Mouse (Mus musculus): ENCODE results near the gene Ppfia3. TPM values are rescaled to one million over a fixed set of nuclear protein-coding genes. Genes with fewer than 3 reads are reported as not detected.
"Not testable (repeated sequence)": the region's sequence is repeated elsewhere in the genome, so short reads cannot be mapped to it uniquely, and the experiment has no call there.

Gene Ppfia3
- total RNA-seq, 2 experiments from 2014 or later = 0.22 to 0.31 TPM

GRCm38 (mm10) chr7:45395578-45396336 is 28.9 kb upstream of the Ppfia3 start, which contains the start of gene Snrnp70:
Gene Snrnp70, minus strand, starts transcription at chr7:45395742.
- intact Hi-C loops (cut with DNase I) = loop anchor here (2.0 kb wide), 2 partner anchors 89 to 95 kb away; no protein-coding TSS in a partner anchor
- DNase-seq = peak; percentile 100

GRCm38 (mm10) chr7:45395129-45395541 is 28.3 kb upstream of the Ppfia3 start:
- DNase-seq = no peak
- intact Hi-C loops (cut with DNase I) = loop anchor here (2.0 kb wide), 1 partner anchor 94 kb away; no protein-coding TSS in a partner anchor

- intact Hi-C loops (cut with DNase I) = no loop called here
- no peak for DNase-seq
Measured at GRCm38 (mm10) chr7:45386077-45386476, 19.3 kb upstream of the Ppfia3 start.

GRCm38 (mm10) chr7:45376057-45376456 is 9.2 kb upstream of the Ppfia3 start:
- intact Hi-C loops (cut with DNase I) = no loop called here
- DNase-seq = no peak

GRCm38 (mm10) chr7:45374620-45375019 is 7.8 kb upstream of the Ppfia3 start:
- intact Hi-C loops (cut with DNase I) = no loop called here
- DNase-seq = no peak

GRCm38 (mm10) chr7:45372371-45372770 is 5.6 kb upstream of the Ppfia3 start:
- intact Hi-C loops (cut with DNase I) = no loop called here
- DNase-seq = no peak

GRCm38 (mm10) chr7:45370475-45371311 is 3.9 kb upstream of the Ppfia3 start, which contains the start of gene Lin7b:
Gene Lin7b, minus strand, starts transcription at chr7:45370583.
- DNase-seq = peak; percentile 89 to 90
- intact Hi-C loops (cut with DNase I) = no loop called here

GRCm38 (mm10) chr7:45369836-45370474 is 3.1 kb upstream of the Ppfia3 start:
- intact Hi-C loops (cut with DNase I) = no loop called here
- no peak for DNase-seq

GRCm38 (mm10) chr7:45369022-45369745 is 2.4 kb upstream of the Ppfia3 start:
- intact Hi-C loops (cut with DNase I) = no loop called here
- no peak for DNase-seq

- intact Hi-C loops (cut with DNase I) = no loop called here
Measured at GRCm38 (mm10) chr7:45368178-45368577, 1.4 kb upstream of the Ppfia3 start.

GRCm38 (mm10) chr7:45367020-45367880 is 431 bp upstream of the Ppfia3 start:
- intact Hi-C loops (cut with DNase I) = no loop called here
- peak; percentile 98 for DNase-seq

More at GRCm38 (mm10) chr7:45368178-45368577, 1.4 kb upstream of the Ppfia3 start:
- no peak for DNase-seq

GRCm38 (mm10) chr7:45365742-45366651 is 822 bp downstream of the Ppfia3 start:
- DNase-seq = peak; percentile 68 to 78
- intact Hi-C loops (cut with DNase I) = no loop called here

- no peak for DNase-seq
- intact Hi-C loops (cut with DNase I) = no loop called here
Measured at GRCm38 (mm10) chr7:45363983-45364382, 2.8 kb downstream of the Ppfia3 start.

GRCm38 (mm10) chr7:45362801-45363200 is 4.0 kb downstream of the Ppfia3 start:
- intact Hi-C loops (cut with DNase I) = no loop called here
- DNase-seq = no peak

- DNase-seq = peak; percentile 61 to 63
- intact Hi-C loops (cut with DNase I) = no loop called here
Measured at GRCm38 (mm10) chr7:45361243-45361804, 5.5 kb downstream of the Ppfia3 start.

- DNase-seq = no peak
- intact Hi-C loops (cut with DNase I) = no loop called here
Measured at GRCm38 (mm10) chr7:45360404-45361125, 6.3 kb downstream of the Ppfia3 start.

GRCm38 (mm10) chr7:45359081-45359480 is 7.7 kb downstream of the Ppfia3 start:
- DNase-seq; intact Hi-C loops (cut with DNase I): not testable (repeated sequence)
